Mouse (Mus musculus) cerebellum, adult 2 months (tissue): ENCODE results near the gene Trim65.

Experiments
- CTCF ChIP-seq: fragments of 200-500 bp; IDR thresholded peaks from 2 replicates; pipeline ENCODE4 v1.5.1; 2011; ENCODE audit warnings: low read depth, mild to moderate bottlenecking, control low read depth, low read length, moderate library complexity, borderline replicate concordance; ENCODE audit not compliant: insufficient read depth
- POLR2A ChIP-seq: fragments of 200-500 bp; IDR thresholded peaks from 2 replicates; pipeline ENCODE4 v1.6.1; 2011; ENCODE audit warnings: low read length, control low read depth, borderline replicate concordance; ENCODE audit not compliant: insufficient read depth

DNA sequence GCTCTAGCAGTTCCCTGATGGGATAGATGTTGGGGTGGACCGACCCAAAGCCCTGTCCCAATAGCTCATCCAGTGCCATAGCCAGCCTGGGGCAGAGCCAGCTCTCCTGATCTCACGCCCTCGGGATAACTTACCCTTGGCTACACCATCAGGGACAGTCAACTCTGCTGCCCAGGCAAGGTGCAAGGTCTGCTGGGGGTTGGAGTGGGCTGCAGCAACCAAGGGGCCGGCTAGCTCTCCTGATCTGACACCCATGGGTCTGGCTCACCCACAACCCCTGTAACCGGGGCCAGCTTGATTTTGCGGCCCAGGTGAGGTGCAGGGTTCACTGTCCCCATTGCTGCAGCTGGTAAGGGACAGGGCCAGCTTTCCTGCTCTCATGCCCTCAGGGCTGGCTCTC, 39.3 kb downstream of the Trim65 start:
- TF ChIP-seq CTCF (no peak), POLR2A (no peak)
